Mouse (Mus musculus) olfactory bulb, adult 2 months (tissue): ENCODE measurements at regions not wholly inside any gene's neighbourhood (a gene's known extent, or its start where the extent isn't known, plus 50 kb on each side); places are given as distances from the start of the nearest gene placed in this dataset.

Source experiments
- CTCF ChIP-seq: fragments of 200-500 bp; IDR thresholded peaks from 2 replicates; pipeline ENCODE4 v1.5.1; 2012; ENCODE audit warnings: low read depth, mild to moderate bottlenecking, low read length, moderate library complexity; ENCODE audit not compliant: insufficient read depth
- POLR2A ChIP-seq: fragments of 200-500 bp; IDR thresholded peaks from 2 replicates; pipeline ENCODE4 v1.6.1; 2012; ENCODE audit warnings: mild to moderate bottlenecking, low read depth, low read length, moderate library complexity; ENCODE audit not compliant: insufficient read depth

DNA sequence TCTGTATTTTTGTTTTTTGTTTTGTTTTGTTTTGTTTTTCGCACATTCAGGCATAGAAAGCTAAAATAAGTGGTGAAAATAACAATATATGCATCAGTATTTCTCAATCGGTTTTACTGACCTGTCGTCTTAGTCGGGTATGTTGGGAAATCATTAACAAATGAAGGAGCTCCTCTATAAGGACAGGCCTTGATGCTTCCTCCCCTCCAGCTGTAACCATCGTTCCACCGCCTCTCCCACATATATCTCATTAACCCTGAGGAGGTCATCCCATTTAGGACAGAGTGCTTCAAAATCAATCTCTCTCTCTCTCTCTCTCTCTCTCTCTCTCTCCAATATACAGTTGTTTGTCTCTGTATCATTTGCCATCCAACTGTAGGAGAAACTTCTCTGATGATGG lies 492.4 kb downstream of the Efnb2 start:
- TF ChIP-seq POLR2A (no peak), CTCF (no peak)
